Mouse (Mus musculus): Measurements from ENCODE around the gene Lgals12. TPM values are rescaled to one million over a fixed set of nuclear protein-coding genes. Genes with fewer than 3 reads are reported as not detected.

Gene Lgals12
- total RNA-seq, 2 experiments from 2014 or later: 21.0 to 38.8 TPM

Other genes starting within 250 kb of the Lgals12 start
- 10 to 100 TPM; 20.4 to 23.8 TPM for gene Spindoc, start 224.2 kb downstream of the Lgals12 start, total RNA-seq (2021)
- gene 2700081O15Rik, start 189.6 kb downstream of the Lgals12 start, total RNA-seq (2021): 10 to 100 TPM; 22.0 to 23.7 TPM
- 100 to 1,000 TPM; 138 to 141 TPM for gene Rtn3, start 123.9 kb downstream of the Lgals12 start, total RNA-seq (2021)
- gene Atl3, start 113.2 kb downstream of the Lgals12 start, total RNA-seq (2021): 100 to 1,000 TPM in 1 of 2 experiments, 10 to 100 TPM in 1; 98.3 to 159 TPM
- gene Pla2g16, start 49.7 kb downstream of the Lgals12 start, total RNA-seq (2021): 10 to 100 TPM; 54.2 to 78.7 TPM
- gene Hrasls5, start 5.3 kb upstream of the Lgals12 start, total RNA-seq (2021): under 1 TPM; 0.26 to 0.70 TPM
- gene Slc22a19, start 104.1 kb upstream of the Lgals12 start, total RNA-seq (2021): not detected
- gene Slc22a26, start 195.5 kb upstream of the Lgals12 start, total RNA-seq (2021): not detected

Measured in adrenal gland, postnatal 36 days (tissue).